Mouse (Mus musculus) T-cell, adult 2 months (primary cell): Measurements from ENCODE around the gene Hjurp.

Experiments used
- DNase-seq: peaks from one replicate; pipeline ENCODE4 v3.0.0; 2022; ENCODE audit warnings: low spot score

Hjurp gene

GRCm38 (mm10) chr1:88277098-88277817, at the start of gene Hjurp, which contains the start of gene Trpm8:
Hjurp (minus strand) TSS chr1:88277633.
Trpm8 (plus strand) TSS chr1:88277661.
- peak; percentile 100 for DNase-seq

GRCm38 (mm10) chr1:88323101-88323500, 45.7 kb upstream of the Hjurp start:
- no peak for DNase-seq

- no peak for DNase-seq
These were observed 44.7 kb upstream of the Hjurp start for GRCm38 (mm10) chr1:88322146-88322545.

- DNase-seq: no peak
These were observed 43.5 kb upstream of the Hjurp start for GRCm38 (mm10) chr1:88320821-88321395.

- DNase-seq: no peak
These were observed 41.2 kb upstream of the Hjurp start for GRCm38 (mm10) chr1:88318531-88319060.

GRCm38 (mm10) chr1:88317279-88317678, 39.8 kb upstream of the Hjurp start:
- DNase-seq: no peak

- no peak for DNase-seq
These were observed 32.9 kb upstream of the Hjurp start for GRCm38 (mm10) chr1:88310349-88310748.

GRCm38 (mm10) chr1:88309905-88310304, 32.5 kb upstream of the Hjurp start:
- DNase-seq: no peak

GRCm38 (mm10) chr1:88309020-88309419, 31.6 kb upstream of the Hjurp start:
- DNase-seq: no peak

GRCm38 (mm10) chr1:88307180-88307579, 29.7 kb upstream of the Hjurp start:
- no peak for DNase-seq

GRCm38 (mm10) chr1:88306543-88306942, 29.1 kb upstream of the Hjurp start:
- no peak for DNase-seq

- DNase-seq: no peak
These were observed 27.8 kb upstream of the Hjurp start for GRCm38 (mm10) chr1:88305018-88305795.

GRCm38 (mm10) chr1:88304261-88304985, 27.0 kb upstream of the Hjurp start:
- no peak for DNase-seq

GRCm38 (mm10) chr1:88303762-88304161, 26.3 kb upstream of the Hjurp start:
- DNase-seq: no peak

GRCm38 (mm10) chr1:88302057-88302740, 24.8 kb upstream of the Hjurp start:
- no peak for DNase-seq

- DNase-seq: no peak
These were observed 23.9 kb upstream of the Hjurp start for GRCm38 (mm10) chr1:88301121-88302014.

GRCm38 (mm10) chr1:88300301-88301050, 23.0 kb upstream of the Hjurp start:
- no peak for DNase-seq

GRCm38 (mm10) chr1:88299529-88299945, 22.1 kb upstream of the Hjurp start:
- DNase-seq: no peak

GRCm38 (mm10) chr1:88298686-88299528, 21.5 kb upstream of the Hjurp start:
- DNase-seq: no peak
